Mouse (Mus musculus) heart, embryonic 13.5 days (tissue): ENCODE measurements at regions not wholly inside any gene's neighbourhood (a gene's known extent, or its start where the extent isn't known, plus 50 kb on each side); places are given as distances from the start of the nearest gene placed in this dataset.

Experiments
- ATAC-seq: fragments of 200-750 bp; cut with Nextera tagmentation; 2 replicates; pipeline ENCODE4 v1.8.0; 2017; ENCODE audit warnings: moderate TSS enrichment; ENCODE audit not compliant: insufficient number of reproducible peaks, low FRiP score, low TSS enrichment; ENCODE audit errors: extremely low read depth
- H3K27ac ChIP-seq: fragments of 300-500 bp; sonication (generic); replicated peaks from 2 replicates; pipeline ENCODE4 v1.5.1; 2015; ENCODE audit warnings: moderate library complexity, mild to moderate bottlenecking, inconsistent platforms
- H3K27me3 ChIP-seq: fragments of 300-500 bp; sonication (generic); replicated peaks from 2 replicates; pipeline ENCODE4 v1.6.1; 2015; ENCODE audit warnings: mild to moderate bottlenecking, inconsistent platforms
- H3K36me3 ChIP-seq: fragments of 300-500 bp; sonication (generic); 2 replicates; pipeline ENCODE4 v1.6.1; 2015; ENCODE audit warnings: mild to moderate bottlenecking, inconsistent platforms
- H3K4me1 ChIP-seq: fragments of 300-500 bp; sonication (generic); 2 replicates; pipeline ENCODE4 v1.6.1; 2015; ENCODE audit warnings: inconsistent platforms
- H3K4me2 ChIP-seq: fragments of 300-500 bp; sonication (generic); 2 replicates; pipeline ENCODE4 v1.6.1; 2015; ENCODE audit warnings: inconsistent platforms, mild to moderate bottlenecking, moderate library complexity
- H3K4me3 ChIP-seq: fragments of 300-500 bp; sonication (generic); 2 replicates; pipeline ENCODE4 v1.5.1; 2015; ENCODE audit warnings: moderate library complexity, mild to moderate bottlenecking, inconsistent platforms
- H3K9ac ChIP-seq: fragments of 300-500 bp; sonication (generic); 2 replicates; pipeline ENCODE4 v1.6.1; 2015; ENCODE audit warnings: inconsistent platforms, mild to moderate bottlenecking, moderate library complexity
- H3K9me3 ChIP-seq: fragments of 300-500 bp; sonication (generic); 2 replicates; pipeline ENCODE4 v1.6.1; 2016; ENCODE audit warnings: inconsistent platforms
- WGBS: fragments of 180-500 bp; shearing (Covaris S2); methylation state at CpG from one replicate; pipeline ENCODE4 v1.1.7; 2015; ENCODE audit warnings: mixed read lengths; 5-methylcytosine and 5-hydroxymethylcytosine counted together

DNA sequence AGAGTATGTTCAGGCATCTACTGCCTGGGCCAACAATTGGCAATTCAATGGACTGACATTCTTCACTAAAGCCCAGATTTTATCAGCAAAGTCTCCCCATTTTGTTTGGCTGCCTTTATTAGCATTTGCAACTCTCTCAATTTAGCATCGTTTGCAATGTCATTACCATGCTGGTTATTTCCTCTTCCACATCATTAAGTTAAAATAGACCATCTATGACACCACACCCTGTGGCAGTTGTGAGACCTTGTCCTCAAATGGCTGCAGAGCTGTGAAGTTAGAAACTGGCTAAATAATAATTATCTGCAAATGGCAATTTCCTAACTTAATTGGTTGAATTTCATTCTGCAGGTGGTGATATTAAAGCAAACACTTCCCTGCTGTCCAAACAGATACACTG is 381.8 kb downstream of the H2al1n start:
- Histone ChIP-seq H3K36me3 (no peaks in the 10 kb centered on the region), H3K27ac (no peak overlapping the region), H3K4me1 (no peaks in the 10 kb centered on the region), H3K4me3 (no peak overlapping the region), H3K4me2 (no peak overlapping the region), H3K9me3 (no peaks in the 10 kb centered on the region), H3K9ac (no peak overlapping the region), H3K27me3 (no peaks in the 10 kb centered on the region)
- WGBS, result 47% methylated on average over 1 of the region's 1 CpGs
- ATAC-seq, result no peak

DNA sequence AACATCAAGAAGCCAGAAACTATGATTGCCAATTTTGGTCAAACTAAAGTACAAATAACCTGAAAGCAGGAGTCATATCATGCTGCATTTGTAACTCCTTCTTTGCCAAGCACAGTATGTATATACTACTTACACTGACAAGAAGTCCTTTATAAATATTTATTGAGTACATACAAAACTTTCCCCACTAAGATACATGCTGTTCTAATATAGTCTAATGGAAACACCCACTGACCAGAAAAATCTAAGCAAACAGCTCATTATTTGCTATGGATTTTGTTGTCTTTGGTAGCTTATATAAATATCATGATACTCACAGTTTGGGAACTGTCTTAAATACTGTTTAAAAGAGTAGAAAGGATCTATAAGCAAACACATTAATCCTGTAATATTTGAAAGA is 385.9 kb downstream of the H2al1n start:
- Histone ChIP-seq H3K9me3 (no peaks in the 10 kb centered on the region), H3K27ac (no peak overlapping the region), H3K4me2 (no peak overlapping the region), H3K36me3 (no peaks in the 10 kb centered on the region), H3K4me1 (no peaks in the 10 kb centered on the region), H3K27me3 (no peaks in the 10 kb centered on the region), H3K4me3 (no peak overlapping the region), H3K9ac (no peak overlapping the region)
- ATAC-seq, result no peak

DNA sequence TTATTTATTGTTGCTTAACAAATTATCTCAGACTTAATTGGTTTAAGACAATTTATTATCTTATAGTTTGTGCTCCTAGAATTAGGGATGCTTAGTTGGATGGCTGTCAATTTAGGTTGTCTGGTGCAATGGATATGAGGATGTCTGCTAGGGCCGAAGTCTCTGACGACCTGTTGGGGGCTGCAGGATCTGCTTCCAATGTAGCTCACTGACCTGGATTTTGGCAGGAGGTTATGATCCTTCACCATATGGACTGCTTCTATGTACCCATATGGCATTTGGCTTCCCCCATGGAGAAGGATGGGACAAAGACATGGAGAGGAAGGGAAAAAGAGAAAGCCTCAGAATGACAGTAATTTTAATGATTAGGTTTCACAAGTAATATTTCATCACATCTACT is 391.0 kb downstream of the H2al1n start:
- Histone ChIP-seq H3K9me3 (no peaks in the 10 kb centered on the region), H3K9ac (no peak overlapping the region), H3K27me3 (no peaks in the 10 kb centered on the region), H3K36me3 (no peaks in the 10 kb centered on the region), H3K4me3 (no peak overlapping the region), H3K4me1 (no peaks in the 10 kb centered on the region), H3K4me2 (no peak overlapping the region), H3K27ac (no peak overlapping the region)
- 78% methylated on average over 2 of the region's 2 CpGs for WGBS
- ATAC-seq, result no peak

GRCm38 (mm10) chrX:14609196-14609595 is 398.2 kb downstream of the H2al1n start:
- WGBS, result 80% methylated on average over 1 of the region's 1 CpGs
- no peak overlapping the region for H3K27ac ChIP-seq
- no peak for ATAC-seq

DNA sequence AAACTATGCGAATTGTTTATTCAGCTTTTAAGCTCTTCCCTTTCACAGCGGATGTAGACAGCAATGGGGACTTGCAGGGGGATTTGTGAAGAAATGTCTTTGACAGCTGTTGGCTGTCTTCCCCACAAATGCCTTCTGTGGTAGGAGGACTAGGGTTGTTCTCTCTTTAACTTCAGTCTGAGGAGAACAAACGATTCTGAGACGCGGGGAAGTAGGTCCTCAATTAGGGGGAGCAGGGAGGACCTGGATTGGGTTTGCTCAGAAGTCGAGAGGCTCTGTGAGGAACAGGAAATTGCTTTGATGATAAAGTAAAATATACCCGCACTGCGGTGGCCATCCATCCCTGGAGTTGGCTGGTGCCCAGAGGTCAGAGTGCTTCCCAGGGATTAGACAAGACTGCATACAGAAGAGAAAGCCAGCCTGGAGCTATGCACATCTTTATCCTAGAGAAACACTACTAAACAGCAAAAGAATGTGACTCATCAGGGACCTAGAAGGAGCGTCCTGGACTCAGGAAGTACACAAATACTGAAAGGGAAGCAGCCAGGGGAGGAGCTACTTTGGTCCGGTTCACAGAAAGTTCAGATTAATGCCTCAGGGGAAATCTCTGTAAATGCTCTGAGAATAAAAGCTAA is 417.4 kb downstream of the H2al1n start:
- 30% methylated on average over 10 of the region's 10 CpGs for WGBS

More at GRCm38 (mm10) chrX:14609196-14609595, 398.2 kb downstream of the H2al1n start:
- no peak overlapping the region for H3K9ac ChIP-seq
- H3K4me1 ChIP-seq, result no peaks in the 10 kb centered on the region
- no peaks in the 10 kb centered on the region for H3K9me3 ChIP-seq
- no peak overlapping the region for H3K4me2 ChIP-seq
- no peaks in the 10 kb centered on the region for H3K36me3 ChIP-seq
- H3K27me3 ChIP-seq, result no peaks in the 10 kb centered on the region
- no peak overlapping the region for H3K4me3 ChIP-seq

GRCm38 (mm10) chrX:14639378-14639777 is 428.4 kb downstream of the H2al1n start:
- Histone ChIP-seq H3K36me3 (no peaks in the 10 kb centered on the region), H3K27ac (no peak overlapping the region), H3K4me1 (no peaks in the 10 kb centered on the region), H3K9me3 (no peaks in the 10 kb centered on the region), H3K4me2 (no peak overlapping the region), H3K9ac (no peak overlapping the region), H3K4me3 (no peak overlapping the region), H3K27me3 (no peaks in the 10 kb centered on the region)
- 73% methylated on average over 3 of the region's 3 CpGs for WGBS
- no peak for ATAC-seq

More for the DNA sequence above, 417.4 kb downstream of the H2al1n start:
- Histone ChIP-seq H3K36me3 (no peaks in the 10 kb centered on the region), H3K9me3 (0 out of 2 replicates have a peak, but pooled peaks cover 3% of the 10 kb centered on the region), H3K9ac (no peak overlapping the region), H3K4me1 (no peaks in the 10 kb centered on the region), H3K27ac (peak overlapping the region; percentile 66), H3K4me3 (no peak overlapping the region), H3K4me2 (peak overlapping the region; percentile 24; the same call in 1 of the 2 replicates), H3K27me3 (no peaks in the 10 kb centered on the region)
- peak; percentile 19; the same call in 1 of the 2 replicates for ATAC-seq

- WGBS, result 26% methylated on average over 3 of the region's 3 CpGs
- H3K27me3 ChIP-seq, result no peaks in the 10 kb centered on the region
- no peak for ATAC-seq
These were observed 453.9 kb downstream of the H2al1n start for GRCm38 (mm10) chrX:14664852-14665251.

DNA sequence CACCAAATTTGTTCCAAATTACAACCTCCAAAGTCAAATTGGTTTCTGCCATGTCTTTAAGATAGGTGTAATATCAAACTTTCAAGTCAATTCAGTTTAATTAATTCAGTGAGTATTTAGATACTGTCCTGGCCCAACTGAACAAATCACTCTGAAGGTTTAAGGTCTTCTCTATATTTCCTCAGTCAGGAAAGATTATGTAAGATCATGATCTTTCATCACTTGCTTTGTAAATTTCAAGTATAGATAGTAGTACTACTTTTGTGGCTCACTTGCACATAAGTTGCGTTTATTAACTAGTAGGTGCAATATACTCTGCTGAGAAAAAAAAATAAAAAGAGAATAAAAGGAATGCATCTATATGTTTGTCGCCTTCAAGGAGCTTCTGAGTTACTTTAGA is 485.4 kb downstream of the H2al1n start:
- H3K9me3 ChIP-seq, result no peaks in the 10 kb centered on the region
- 69% methylated on average over 2 of the region's 2 CpGs for WGBS
- no peaks in the 10 kb centered on the region for H3K4me1 ChIP-seq
- H3K4me3 ChIP-seq, result no peak overlapping the region
- H3K27me3 ChIP-seq, result no peaks in the 10 kb centered on the region
- H3K4me2 ChIP-seq, result no peak overlapping the region
- no peak overlapping the region for H3K27ac ChIP-seq
- H3K36me3 ChIP-seq, result no peaks in the 10 kb centered on the region
- no peak for ATAC-seq
- H3K9ac ChIP-seq, result no peak overlapping the region

More at GRCm38 (mm10) chrX:14664852-14665251, 453.9 kb downstream of the H2al1n start:
- Histone ChIP-seq H3K36me3 (no peaks in the 10 kb centered on the region), H3K4me1 (no peaks in the 10 kb centered on the region), H3K9me3 (no peaks in the 10 kb centered on the region), H3K9ac (no peak overlapping the region), H3K4me3 (no peak overlapping the region), H3K4me2 (no peak overlapping the region), H3K27ac (no peak overlapping the region)

- Histone ChIP-seq H3K9me3 (no peaks in the 10 kb centered on the region), H3K4me1 (no peaks in the 10 kb centered on the region), H3K27ac (no peak overlapping the region), H3K4me3 (no peak overlapping the region), H3K27me3 (no peaks in the 10 kb centered on the region), H3K9ac (no peak overlapping the region), H3K4me2 (no peak overlapping the region), H3K36me3 (no peaks in the 10 kb centered on the region)
- no peak for ATAC-seq
These were observed 528.1 kb downstream of the H2al1n start for GRCm38 (mm10) chrX:14738999-14739398.
